Mouse (Mus musculus) midbrain, embryonic 16.5 days (tissue): ENCODE results near the gene Olfr365. TPM values are rescaled to one million over a fixed set of nuclear protein-coding genes. Genes with fewer than 3 reads are reported as not detected.

Source experiments
- ATAC-seq: fragments of 200-750 bp; cut with Nextera tagmentation; 2 replicates; pipeline ENCODE4 v1.8.0; 2017; ENCODE audit warnings: moderate TSS enrichment
- H3K27ac ChIP-seq: fragments of 300-500 bp; sonication (generic); 2 replicates; pipeline ENCODE4 v1.5.1; 2014; ENCODE audit warnings: mild to moderate bottlenecking, low read length, mixed read lengths
- H3K27me3 ChIP-seq: fragments of 300-500 bp; sonication (generic); 2 replicates; pipeline ENCODE4 v1.6.1; 2014; ENCODE audit warnings: low read depth, low read length, mixed read lengths; ENCODE audit not compliant: control insufficient read depth, insufficient read depth
- H3K36me3 ChIP-seq: fragments of 300-500 bp; sonication (generic); 2 replicates; pipeline ENCODE4 v1.6.1; 2014; ENCODE audit warnings: mild to moderate bottlenecking, low read length, moderate library complexity, mixed read lengths; ENCODE audit not compliant: control insufficient read depth, insufficient read depth
- H3K4me1 ChIP-seq: fragments of 300-500 bp; sonication (generic); 2 replicates; pipeline ENCODE4 v1.6.1; 2014; ENCODE audit warnings: mild to moderate bottlenecking, low read length, mixed read lengths; ENCODE audit not compliant: control insufficient read depth, insufficient read depth
- H3K4me2 ChIP-seq: fragments of 300-500 bp; sonication (generic); 2 replicates; pipeline ENCODE4 v1.6.1; 2014; ENCODE audit warnings: mild to moderate bottlenecking, low read length, mixed read lengths
- H3K4me3 ChIP-seq: fragments of 300-500 bp; sonication (generic); 2 replicates; pipeline ENCODE4 v1.5.1; 2014; ENCODE audit warnings: low read depth, mild to moderate bottlenecking, low read length, moderate library complexity, mixed read lengths
- H3K9ac ChIP-seq: fragments of 300-500 bp; sonication (generic); 2 replicates; pipeline ENCODE4 v1.6.1; 2014; ENCODE audit warnings: low read depth, low read length, mixed read lengths
- H3K9me3 ChIP-seq: fragments of 300-500 bp; sonication (generic); replicated peaks from 2 replicates; pipeline ENCODE4 v1.6.1; 2014; ENCODE audit warnings: mild to moderate bottlenecking, low read length, mixed read lengths; ENCODE audit not compliant: control insufficient read depth, poor library complexity, severe bottlenecking
- WGBS: fragments of 180-500 bp; shearing (Covaris S2); extraction: QIAGEN DNeasy Blood & Tissue Kit; methylation state at CpG from one replicate; pipeline ENCODE4 v1.1.7; 2014; 5-methylcytosine and 5-hydroxymethylcytosine counted together
- polyA plus RNA-seq: library from polyadenylated mRNA; unstranded; fragments of >200 nt; fragmentation: Nextera tagmentation; extraction: Ambion mirVana; gene quantifications from 2 replicates; pipeline ENCODE4 v1.2.1, GENCODE M21; 2015

Gene Olfr365
- polyA plus RNA-seq = not detected in 2 replicates

DNA sequence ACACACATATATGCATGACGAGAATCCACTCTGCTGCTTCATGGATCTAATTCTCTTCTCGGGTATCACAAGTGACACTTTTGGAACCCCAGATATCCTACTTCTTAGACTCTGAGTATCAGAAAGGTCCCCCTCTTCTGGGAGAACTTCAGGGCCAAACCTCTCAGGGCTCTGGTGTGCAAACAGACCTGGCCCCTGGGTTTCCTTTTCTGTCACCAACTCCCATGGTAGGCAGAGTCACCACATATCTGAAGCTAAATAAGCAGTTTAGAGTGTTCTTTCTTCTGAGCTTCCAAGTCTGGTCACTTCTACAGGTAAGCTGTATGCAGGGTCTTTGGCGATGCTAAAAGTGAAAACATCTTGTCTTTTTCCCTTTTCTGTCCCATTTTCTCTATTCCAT, at the start of gene Olfr365:
Gene Olfr365 (plus strand): TSS at position 301 of the 400 bp plus-strand sequence.
- Histone ChIP-seq H3K36me3 (no peaks in the 10 kb centered on the region), H3K4me1 (no peaks in the 10 kb centered on the region), H3K4me2 (no peak within 1 kb of the TSS), H3K9ac (no peak within 1 kb of the TSS), H3K4me3 (no peak within 1 kb of the TSS), H3K27ac (no peak within 1 kb of the TSS), H3K9me3 (0 out of 2 replicates have a peak, but pooled peaks cover 4% of the 10 kb centered on the region), H3K27me3 (no peaks in the 10 kb centered on the region)
- 79% methylated on average over 3 of the region's 3 CpGs for WGBS
- no peak for ATAC-seq

- H3K36me3 ChIP-seq = no peaks in the 10 kb centered on the region
- H3K27me3 ChIP-seq = no peaks in the 10 kb centered on the region
- H3K27ac ChIP-seq = no peak within 1 kb of the TSS
- H3K9ac ChIP-seq = no peak within 1 kb of the TSS
- H3K9me3 ChIP-seq = peaks cover 12% of the 10 kb centered on the region
- H3K4me3 ChIP-seq = no peak within 1 kb of the TSS
- WGBS = 91% methylated on average over 3 of the region's 3 CpGs
- ATAC-seq = no peak
- H3K4me2 ChIP-seq = no peak within 1 kb of the TSS
- H3K4me1 ChIP-seq = no peaks in the 10 kb centered on the region
These were observed 49.0 kb upstream of the Olfr365 start, which contains the start of gene Olfr364-ps1 for GRCm38 (mm10) chr2:37139022-37139421. Gene Olfr364-ps1, plus strand, starts transcription at chr2:37139322.

GRCm38 (mm10) chr2:37211274-37211673, 23.3 kb downstream of the Olfr365 start, which contains the start of gene Olfr366:
Gene Olfr366, plus strand, starts transcription at chr2:37211574.
- Histone ChIP-seq H3K9me3 (peaks cover 15% of the 10 kb centered on the region), H3K4me1 (no peaks in the 10 kb centered on the region), H3K36me3 (no peaks in the 10 kb centered on the region), H3K27ac (no peak within 1 kb of the TSS), H3K4me2 (no peak within 1 kb of the TSS), H3K9ac (no peak within 1 kb of the TSS), H3K4me3 (no peak within 1 kb of the TSS), H3K27me3 (no peaks in the 10 kb centered on the region)
- no peak for ATAC-seq

Other genes with a start within 250 kb of the Olfr365 start
- gene Olfr357, start 194.4 kb upstream of the Olfr365 start, polyA plus RNA-seq = not detected in 2 replicates
- not detected in 2 replicates for gene Olfr358, start 178.9 kb upstream of the Olfr365 start, polyA plus RNA-seq
- gene Olfr360, start 122.5 kb upstream of the Olfr365 start, polyA plus RNA-seq = not detected in 2 replicates
- gene Olfr361, start 98.9 kb upstream of the Olfr365 start, polyA plus RNA-seq = not detected in 2 replicates
- gene Olfr362, start 70.3 kb upstream of the Olfr365 start, polyA plus RNA-seq = not detected in 2 replicates
- not detected in 2 replicates for gene Olfr364-ps1, start 48.9 kb upstream of the Olfr365 start, polyA plus RNA-seq
- gene Olfr366, start 23.4 kb downstream of the Olfr365 start, polyA plus RNA-seq = not detected in 2 replicates
- gene Olfr368, start 138.3 kb downstream of the Olfr365 start, polyA plus RNA-seq = not detected in 2 replicates
- gene Pdcl, start 171.1 kb downstream of the Olfr365 start, polyA plus RNA-seq = 50.2 and 57.0 TPM in 2 replicates
- gene Rc3h2, start 234.7 kb downstream of the Olfr365 start, polyA plus RNA-seq = 18.0 and 20.5 TPM in 2 replicates